Mouse (Mus musculus): ENCODE measurements around the gene Gm42688. TPM values are rescaled to one million over a fixed set of nuclear protein-coding genes. Genes with fewer than 3 reads are reported as not detected.

Gene Gm42688
- polyA plus RNA-seq, 1 experiment from 2014 or later, result 3.7 TPM

DNA sequence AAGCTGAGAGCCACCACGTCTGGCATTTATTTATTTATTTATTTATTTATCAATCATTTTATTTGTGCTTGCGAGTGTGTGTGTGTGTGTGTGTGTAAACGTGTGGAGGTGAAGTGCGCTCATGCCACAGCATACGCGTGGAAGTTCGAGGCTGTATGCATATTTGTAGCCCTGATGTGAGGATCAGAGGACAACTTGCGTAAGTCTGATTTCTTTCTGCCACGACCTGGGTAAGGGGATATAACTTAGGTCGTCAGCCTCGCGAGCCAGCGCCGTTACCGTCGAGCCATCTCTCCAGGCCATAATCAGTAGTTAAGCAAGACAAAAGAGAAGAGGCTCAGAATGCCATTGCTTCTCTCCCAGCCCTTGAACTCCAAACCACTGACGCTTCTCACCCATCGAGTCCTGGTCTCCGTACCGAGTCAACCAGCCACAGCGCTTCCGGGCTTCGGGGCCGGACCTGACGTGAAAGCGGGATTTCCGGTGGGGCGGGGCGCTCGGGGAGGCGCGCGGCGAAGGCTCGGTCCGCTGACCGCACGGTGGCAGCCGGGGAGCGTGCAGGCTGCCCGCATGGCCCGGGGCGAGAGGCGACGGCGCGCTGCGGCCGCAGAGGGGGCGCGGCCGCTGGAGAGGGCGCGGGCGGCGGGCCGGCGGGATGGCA is 13.7 kb downstream of the Gm42688 start, which contains the start of gene Mogs:
Gene Mogs (plus strand): TSS at position 486 of the 661 bp plus-strand sequence.
- peaks cover 34% of the 10 kb centered on the region for H3K36me3 ChIP-seq (replicated peaks)
- H3K4me3 ChIP-seq (replicated peaks), result peak within 1 kb of the TSS; percentile 83
- peak; percentile 92 for ATAC-seq (ENCODE audit: low FRiP score)
- H3K4me2 ChIP-seq, result peak within 1 kb of the TSS; percentile 96
- peaks cover 42% of the 10 kb centered on the region for H3K4me1 ChIP-seq
- no peaks in the 10 kb centered on the region for H3K27me3 ChIP-seq
- H3K27ac ChIP-seq, result peak within 1 kb of the TSS; percentile 79
- no peaks in the 10 kb centered on the region for H3K9me3 ChIP-seq
- peak within 1 kb of the TSS; percentile 92 for H3K9ac ChIP-seq
- 2% methylated on average over 45 of the region's 58 CpGs for WGBS

DNA sequence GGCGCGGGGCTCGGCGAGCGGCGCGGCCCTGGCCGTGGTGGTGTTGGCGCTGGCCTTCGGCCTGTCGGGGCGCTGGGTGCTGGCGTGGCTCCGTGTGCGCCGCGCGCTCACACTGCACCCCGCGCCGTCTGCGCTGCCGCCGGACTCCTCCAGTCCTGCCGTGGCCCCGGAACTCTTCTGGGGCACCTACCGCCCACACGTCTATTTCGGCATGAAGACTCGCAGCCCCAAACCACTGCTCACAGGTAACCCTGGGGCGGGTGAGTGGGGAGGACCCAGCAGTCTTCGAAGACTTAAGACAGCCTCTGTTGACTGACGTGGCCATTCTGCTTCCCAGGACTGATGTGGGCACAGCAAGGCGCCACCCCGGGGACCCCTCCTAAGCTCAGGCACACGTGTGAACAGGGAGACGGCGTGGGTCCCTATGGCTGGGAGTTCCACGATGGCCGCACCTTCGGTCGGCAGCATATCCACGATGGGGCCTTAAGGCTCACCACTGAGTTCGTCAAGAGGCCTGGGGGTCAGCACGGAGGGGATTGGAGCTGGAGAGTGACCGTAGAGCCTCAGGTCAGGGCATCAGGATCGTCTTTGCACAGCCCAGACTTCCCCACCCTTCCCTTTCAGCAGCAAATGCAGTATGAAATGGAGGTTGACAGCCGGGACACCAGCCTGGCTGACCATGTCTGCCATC is 14.4 kb downstream of the Gm42688 start:
- peak overlapping the region; percentile 83 for H3K4me3 ChIP-seq (replicated peaks)
- 3% methylated on average over 27 of the region's 48 CpGs for WGBS
- H3K9me3 ChIP-seq, result no peaks in the 10 kb centered on the region
- peaks cover 34% of the 10 kb centered on the region for H3K36me3 ChIP-seq (replicated peaks)
- H3K4me2 ChIP-seq, result peak overlapping the region; percentile 96
- H3K9ac ChIP-seq, result peak overlapping the region; percentile 92
- H3K27me3 ChIP-seq, result no peaks in the 10 kb centered on the region
- H3K4me1 ChIP-seq, result peaks cover 44% of the 10 kb centered on the region
- peak; percentile 75 for ATAC-seq (ENCODE audit: low FRiP score)
- peak overlapping the region; percentile 79 for H3K27ac ChIP-seq

DNA sequence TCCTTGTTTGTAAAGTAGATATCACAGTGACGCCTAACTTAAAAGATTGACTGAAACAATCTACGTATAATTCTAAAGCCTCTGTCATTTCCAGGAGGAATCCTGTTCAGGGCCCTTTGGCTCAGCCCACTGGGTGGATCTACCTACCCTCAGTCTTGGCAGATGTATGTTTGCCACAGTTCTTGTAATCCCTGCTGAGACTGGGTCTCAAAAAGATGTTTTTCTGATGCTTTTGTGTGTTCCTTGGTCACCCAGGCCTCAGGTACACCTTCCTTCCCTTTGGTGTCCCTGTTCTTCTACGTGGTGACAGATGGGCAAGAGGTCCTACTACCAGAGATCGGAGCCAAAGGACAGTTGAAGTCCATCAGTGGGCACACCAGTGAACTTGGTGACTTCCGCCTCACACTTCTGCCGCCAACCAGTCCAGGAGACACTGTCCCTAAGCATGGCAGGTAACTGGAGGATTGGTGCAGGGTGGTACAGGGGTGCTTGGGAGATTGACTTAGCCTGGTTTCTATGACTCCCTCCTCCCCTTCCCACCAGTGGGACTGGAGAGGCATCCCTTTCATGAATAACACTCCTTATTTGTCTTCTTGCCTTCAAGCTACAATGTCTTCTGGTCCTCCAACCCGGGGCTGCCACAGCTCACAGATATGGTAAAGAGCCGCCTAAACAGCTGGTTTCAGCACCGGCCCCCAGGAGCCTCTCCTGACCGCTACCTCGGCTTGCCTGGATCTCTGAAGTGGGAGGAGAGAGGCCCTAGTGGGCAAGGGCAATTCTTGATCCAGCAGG is 15.2 kb downstream of the Gm42688 start:
- H3K4me1 ChIP-seq, result peaks cover 44% of the 10 kb centered on the region
- H3K4me3 ChIP-seq (replicated peaks), result peak overlapping the region; percentile 83
- no peaks in the 10 kb centered on the region for H3K27me3 ChIP-seq
- peak overlapping the region; percentile 96 for H3K4me2 ChIP-seq
- no peaks in the 10 kb centered on the region for H3K9me3 ChIP-seq
- no peak for ATAC-seq (ENCODE audit: low FRiP score)
- H3K9ac ChIP-seq, result peak overlapping the region; percentile 92
- H3K36me3 ChIP-seq (replicated peaks), result peaks cover 29% of the 10 kb centered on the region
- H3K27ac ChIP-seq, result no peak overlapping the region
- 88% methylated on average over 11 of the region's 11 CpGs for WGBS

DNA sequence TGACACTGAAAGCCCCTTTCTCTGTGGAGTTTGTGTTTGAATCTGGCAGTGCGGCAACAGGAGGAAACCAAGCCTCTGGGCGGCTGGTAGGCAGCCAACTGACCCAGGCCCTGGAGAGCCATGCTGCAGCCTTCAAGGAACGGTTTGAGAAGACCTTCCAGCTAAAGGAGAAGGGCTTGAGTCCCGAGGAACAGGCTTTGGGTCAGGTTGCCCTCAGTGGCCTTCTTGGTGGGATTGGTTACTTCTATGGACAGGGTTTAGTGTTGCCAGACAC is 15.7 kb downstream of the Gm42688 start:
- H3K4me2 ChIP-seq, result peak overlapping the region; percentile 6; the same call in 1 of the 2 replicates
- H3K27ac ChIP-seq, result no peak overlapping the region
- peaks cover 45% of the 10 kb centered on the region for H3K4me1 ChIP-seq
- no peak for ATAC-seq (ENCODE audit: low FRiP score)
- H3K9me3 ChIP-seq, result no peaks in the 10 kb centered on the region
- no peaks in the 10 kb centered on the region for H3K27me3 ChIP-seq
- H3K36me3 ChIP-seq (replicated peaks), result peaks cover 29% of the 10 kb centered on the region
- H3K9ac ChIP-seq, result no peak overlapping the region
- 91% methylated on average over 4 of the region's 4 CpGs for WGBS
- H3K4me3 ChIP-seq (replicated peaks), result peak overlapping the region; percentile 83; the same call in 1 of the 2 replicates

DNA sequence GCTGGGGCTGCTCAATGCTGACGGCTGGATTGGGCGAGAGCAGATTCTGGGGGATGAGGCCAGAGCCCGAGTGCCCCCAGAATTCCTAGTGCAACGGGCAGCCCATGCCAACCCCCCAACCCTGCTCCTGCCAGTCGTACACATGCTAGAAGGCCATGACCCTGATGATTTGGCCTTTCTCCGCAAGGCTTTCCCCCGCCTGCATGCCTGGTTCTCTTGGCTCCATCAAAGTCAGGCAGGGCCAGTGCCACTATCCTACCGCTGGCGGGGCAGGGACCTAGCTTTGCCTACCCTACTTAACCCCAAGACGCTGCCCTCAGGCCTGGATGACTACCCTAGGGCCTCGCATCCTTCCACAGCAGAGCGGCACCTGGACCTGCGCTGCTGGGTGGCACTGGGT is 16.2 kb downstream of the Gm42688 start:
- ATAC-seq (ENCODE audit: low FRiP score), result no peak
- Histone ChIP-seq H3K4me3 (replicated peaks) (no peak overlapping the region), H3K27ac (no peak overlapping the region), H3K27me3 (no peaks in the 10 kb centered on the region), H3K9me3 (no peaks in the 10 kb centered on the region), H3K4me2 (no peak overlapping the region), H3K9ac (no peak overlapping the region), H3K4me1 (peaks cover 50% of the 10 kb centered on the region), H3K36me3 (replicated peaks) (peaks cover 29% of the 10 kb centered on the region)
- 91% methylated on average over 13 of the region's 13 CpGs for WGBS

DNA sequence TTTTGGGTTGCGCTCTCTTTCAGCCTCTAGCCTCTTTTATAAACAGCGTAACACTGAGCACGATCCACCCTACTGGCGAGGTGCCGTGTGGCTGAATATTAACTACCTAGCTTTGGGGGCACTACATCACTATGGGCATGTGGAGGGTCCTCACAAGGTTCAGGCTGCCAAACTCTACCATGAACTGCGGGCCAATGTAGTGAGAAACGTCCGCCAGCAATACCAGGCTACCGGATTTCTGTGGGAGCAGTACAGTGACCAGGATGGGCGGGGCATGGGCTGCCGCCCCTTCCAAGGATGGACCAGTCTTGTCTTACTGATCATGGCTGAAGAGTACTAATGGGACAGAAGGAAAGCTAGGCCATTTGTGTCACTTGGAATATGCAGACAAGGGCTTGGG is 17.0 kb downstream of the Gm42688 start:
- no peak overlapping the region for H3K4me3 ChIP-seq (replicated peaks)
- 89% methylated on average over 11 of the region's 11 CpGs for WGBS
- H3K4me1 ChIP-seq, result peaks cover 57% of the 10 kb centered on the region
- ATAC-seq (ENCODE audit: low FRiP score), result no peak
- H3K27ac ChIP-seq, result peak overlapping the region; percentile 31; the same call in 1 of the 2 replicates
- H3K9ac ChIP-seq, result no peak overlapping the region
- H3K9me3 ChIP-seq, result no peaks in the 10 kb centered on the region
- no peaks in the 10 kb centered on the region for H3K27me3 ChIP-seq
- H3K36me3 ChIP-seq (replicated peaks), result peaks cover 35% of the 10 kb centered on the region
- H3K4me2 ChIP-seq, result no peak overlapping the region

DNA sequence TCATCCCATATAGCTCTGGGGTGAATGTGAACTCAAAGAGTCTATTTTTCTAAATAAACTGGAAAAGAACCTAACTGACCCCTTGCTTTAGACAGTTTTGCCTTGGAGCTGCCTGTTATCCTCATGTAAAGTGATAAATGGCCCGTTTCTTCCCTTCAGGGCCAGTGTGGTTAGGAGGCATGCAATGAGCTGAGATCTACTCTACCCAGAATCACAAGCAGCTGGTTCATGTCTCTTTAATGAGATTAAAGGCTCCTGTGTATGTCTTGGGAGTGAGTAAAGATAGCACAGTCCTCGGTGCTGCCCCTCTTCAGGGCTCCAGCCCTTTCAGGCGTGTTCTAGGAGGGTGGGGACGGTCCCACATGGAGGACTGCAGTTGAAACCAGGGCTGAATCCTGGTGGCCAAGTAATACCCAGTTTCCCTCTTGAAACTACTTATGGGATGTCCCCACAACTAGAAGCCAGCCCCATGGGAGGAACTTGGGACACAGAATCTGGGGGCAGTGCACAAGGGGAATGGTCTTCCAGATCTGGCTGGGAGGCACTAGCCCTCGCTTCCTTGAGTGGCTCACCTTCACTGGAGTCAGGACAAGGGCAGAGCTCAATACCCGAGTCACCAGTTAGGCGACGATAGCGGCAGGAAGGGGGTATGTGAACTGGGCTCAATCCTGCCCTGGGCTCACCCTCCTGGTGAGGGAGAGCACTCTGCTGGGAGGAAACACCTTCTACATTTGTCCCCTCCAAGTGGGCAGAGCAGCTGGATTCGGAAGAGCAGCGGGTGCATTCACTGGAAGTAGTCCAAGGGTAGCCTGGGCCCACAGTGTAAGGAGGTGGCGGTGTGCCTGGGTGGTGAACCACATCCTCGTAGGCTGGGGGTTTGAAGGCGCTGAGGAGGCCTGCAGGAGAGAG is 17.7 kb downstream of the Gm42688 start:
- Histone ChIP-seq H3K9ac (0 out of 2 replicates have a peak overlapping the region, but pooled peaks have one; percentile 86), H3K4me3 (replicated peaks) (no peak overlapping the region; the same call in 1 of the 2 replicates), H3K4me2 (no peak overlapping the region), H3K27ac (0 out of 2 replicates have a peak overlapping the region, but pooled peaks have one; percentile 46), H3K4me1 (peaks cover 64% of the 10 kb centered on the region), H3K27me3 (no peaks in the 10 kb centered on the region), H3K36me3 (replicated peaks) (peaks cover 39% of the 10 kb centered on the region), H3K9me3 (no peaks in the 10 kb centered on the region)
- no peak for ATAC-seq (ENCODE audit: low FRiP score)
- 90% methylated on average over 14 of the region's 14 CpGs for WGBS

DNA sequence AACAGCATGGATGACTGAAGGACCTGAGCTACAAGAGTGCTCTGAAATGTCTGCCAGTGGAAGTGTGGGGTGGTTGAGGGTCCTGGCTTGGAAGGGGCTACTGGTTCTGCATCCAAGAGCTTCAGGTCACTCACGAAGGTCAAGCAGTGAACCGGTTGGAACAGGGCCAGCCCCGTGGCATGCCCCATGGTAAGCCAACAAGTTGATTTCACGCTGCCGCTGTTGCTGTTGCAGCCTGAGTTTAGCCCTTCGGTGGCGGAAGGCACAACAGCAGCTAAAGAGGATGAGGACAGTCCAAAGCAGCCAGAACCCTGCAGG is 18.3 kb downstream of the Gm42688 start:
- H3K27me3 ChIP-seq, result no peaks in the 10 kb centered on the region
- H3K4me3 ChIP-seq (replicated peaks), result peak overlapping the region; percentile 79
- H3K36me3 ChIP-seq (replicated peaks), result peaks cover 39% of the 10 kb centered on the region
- peaks cover 65% of the 10 kb centered on the region for H3K4me1 ChIP-seq
- WGBS, result 85% methylated on average over 7 of the region's 7 CpGs
- peak overlapping the region; percentile 94 for H3K4me2 ChIP-seq
- peak overlapping the region; percentile 86; the same call in 1 of the 2 replicates for H3K9ac ChIP-seq
- no peak overlapping the region for H3K27ac ChIP-seq
- H3K9me3 ChIP-seq, result no peaks in the 10 kb centered on the region
- no peak for ATAC-seq (ENCODE audit: low FRiP score)

DNA sequence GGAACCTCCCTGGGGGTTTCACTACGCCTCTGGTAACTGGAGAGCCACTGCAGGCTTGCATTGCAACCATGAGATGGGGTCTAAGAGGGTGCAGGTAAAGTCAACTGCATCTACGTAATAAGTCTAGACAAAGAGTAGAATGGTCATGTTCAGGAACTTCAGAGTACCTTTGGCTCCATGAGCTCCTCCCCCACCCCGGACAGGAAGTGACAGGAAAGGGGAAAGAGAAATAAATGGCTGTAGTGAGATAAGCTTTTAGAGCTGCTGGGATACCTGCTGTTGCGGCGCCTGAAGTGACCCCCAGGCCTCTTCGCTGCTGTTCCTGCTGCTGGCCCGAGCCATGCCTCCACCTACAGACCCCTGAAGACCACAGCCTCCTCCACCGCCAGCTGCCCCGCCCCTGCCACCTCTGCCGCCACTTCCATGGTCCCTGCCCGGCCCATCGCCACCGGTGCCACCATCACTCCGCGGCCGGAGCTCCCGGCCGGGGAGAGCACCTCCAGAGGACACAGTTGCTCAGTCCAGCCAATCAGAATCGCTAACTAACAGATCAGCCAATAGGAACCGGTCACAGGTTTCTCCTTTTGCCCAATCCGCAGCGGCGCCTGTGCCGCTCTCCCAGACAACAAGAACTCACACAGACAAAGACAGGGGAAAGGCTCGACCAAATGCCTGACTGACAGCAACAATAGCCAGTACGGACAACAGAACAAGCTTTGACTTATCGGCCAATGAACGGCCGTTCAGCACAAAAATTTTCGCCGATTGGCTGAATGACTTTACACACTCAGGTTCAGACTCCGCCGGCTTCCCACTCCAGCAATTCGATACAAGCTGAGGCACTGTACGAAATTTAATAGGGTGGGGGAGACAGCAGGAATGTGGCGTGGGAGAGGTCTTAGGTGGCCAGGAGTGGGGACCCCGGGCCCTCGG is 19.8 kb downstream of the Gm42688 start, which contains the start of gene Wbp1:
Gene Wbp1 (minus strand): TSS at position 630 of the 933 bp plus-strand sequence.
- peaks cover 60% of the 10 kb centered on the region for H3K4me1 ChIP-seq

DNA sequence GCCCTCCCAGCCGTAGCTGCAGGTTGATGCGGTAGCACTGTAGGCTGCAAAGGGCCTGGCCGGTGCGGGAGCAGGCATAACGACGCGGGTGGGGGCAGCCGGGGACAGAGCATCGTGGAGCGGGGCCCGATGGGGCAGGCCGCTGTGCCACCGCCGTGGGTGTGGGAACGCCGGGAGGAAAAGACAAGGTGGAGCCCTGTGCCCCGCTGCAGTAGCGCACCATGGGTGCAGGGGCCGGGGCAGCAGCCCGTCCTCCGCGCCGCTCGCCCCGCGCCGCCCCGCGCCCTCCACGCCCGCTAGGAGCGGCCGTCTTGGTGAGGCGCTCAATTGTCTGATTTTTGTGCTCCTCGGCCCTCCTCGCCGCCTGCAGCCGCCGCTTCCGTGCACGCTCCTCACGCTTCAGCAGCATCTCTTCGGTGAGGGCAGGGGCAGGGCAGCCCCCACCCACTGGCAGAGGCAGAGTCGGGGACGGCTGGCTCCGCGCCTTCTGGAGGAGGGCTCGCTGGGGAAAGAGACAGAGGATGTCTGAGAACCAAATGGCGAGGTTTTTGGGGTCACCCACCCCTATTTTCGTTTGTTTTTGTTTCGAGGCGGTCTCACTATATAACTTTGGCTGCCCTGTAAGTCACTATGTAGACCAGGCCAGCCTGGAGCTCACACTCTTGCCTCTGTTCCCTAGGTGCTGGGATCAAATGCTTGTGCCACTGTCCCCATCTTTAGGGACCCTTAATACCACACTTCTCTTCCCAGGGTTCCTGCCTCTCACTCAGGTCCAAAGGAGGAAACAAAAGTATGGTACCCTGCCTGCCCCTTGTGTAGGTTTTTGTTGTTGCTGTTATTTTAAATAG is 20.7 kb downstream of the Gm42688 start:
- peaks cover 52% of the 10 kb centered on the region for H3K4me1 ChIP-seq
- H3K36me3 ChIP-seq (replicated peaks), result peaks cover 38% of the 10 kb centered on the region
- no peaks in the 10 kb centered on the region for H3K9me3 ChIP-seq
- H3K4me3 ChIP-seq (replicated peaks), result peak overlapping the region; percentile 79
- peak overlapping the region; percentile 94 for H3K4me2 ChIP-seq
- WGBS, result 2% methylated on average over 38 of the region's 52 CpGs
- no peaks in the 10 kb centered on the region for H3K27me3 ChIP-seq
- H3K9ac ChIP-seq, result peak overlapping the region; percentile 88
- no peak; the same call in 1 of the 2 replicates for ATAC-seq (ENCODE audit: low FRiP score)
- H3K27ac ChIP-seq, result peak overlapping the region; percentile 99

More for the DNA sequence above, 19.8 kb downstream of the Gm42688 start, which contains the start of gene Wbp1:
- under 1% methylated on average over 35 of the region's 38 CpGs for WGBS
- Histone ChIP-seq H3K4me2 (peak within 1 kb of the TSS; percentile 94), H3K36me3 (replicated peaks) (peaks cover 39% of the 10 kb centered on the region), H3K9me3 (no peaks in the 10 kb centered on the region), H3K27me3 (no peaks in the 10 kb centered on the region), H3K4me3 (replicated peaks) (peak within 1 kb of the TSS; percentile 79), H3K9ac (peak within 1 kb of the TSS; percentile 88), H3K27ac (peak within 1 kb of the TSS; percentile 99)
- ATAC-seq (ENCODE audit: low FRiP score), result peak; percentile 94
